Mouse (Mus musculus): ENCODE data around the gene Sgk1.

Sgk1 gene

GRCm38 (mm10) chr10:22000491-22001306 is 118.7 kb downstream of the Sgk1 start:
- no peak for DNase-seq (ENCODE audit: low spot score in 2 of 2)

GRCm38 (mm10) chr10:22001621-22002020 is 119.6 kb downstream of the Sgk1 start:
- no peak for DNase-seq (ENCODE audit: low spot score in 2 of 2)

- no peak for DNase-seq (ENCODE audit: low spot score in 2 of 2)
Observed at GRCm38 (mm10) chr10:22004763-22005162, 122.8 kb downstream of the Sgk1 start.

- DNase-seq (ENCODE audit: low spot score in 2 of 2), result no peak
Observed at GRCm38 (mm10) chr10:22007160-22007801, 125.3 kb downstream of the Sgk1 start.

GRCm38 (mm10) chr10:22007802-22008172 is 125.8 kb downstream of the Sgk1 start:
- peak; percentile 20 to 37 for DNase-seq (ENCODE audit: low spot score in 2 of 2)

GRCm38 (mm10) chr10:22010088-22010818 is 128.3 kb downstream of the Sgk1 start:
- peak; percentile 54 to 73 for DNase-seq (ENCODE audit: low spot score in 2 of 2)

- DNase-seq (ENCODE audit: low spot score in 2 of 2), result no peak
Observed at GRCm38 (mm10) chr10:22017469-22018159, 135.6 kb downstream of the Sgk1 start.

GRCm38 (mm10) chr10:22018618-22019017 is 136.6 kb downstream of the Sgk1 start:
- no peak for DNase-seq (ENCODE audit: low spot score in 2 of 2)

- DNase-seq (ENCODE audit: low spot score in 2 of 2), result peak in 1 of 2 experiments; percentile 24
Observed at GRCm38 (mm10) chr10:22034303-22034702, 152.3 kb downstream of the Sgk1 start.

- peak; percentile 18 to 33 for DNase-seq (ENCODE audit: low spot score in 2 of 2)
Observed at GRCm38 (mm10) chr10:22036256-22036655, 154.3 kb downstream of the Sgk1 start.
